ENCODE assay signal across 10 mouse cellular contexts in genomic region chr9:57247201-57247671, GRCm38 (mm10). TPM values are rescaled to one million over a fixed set of nuclear protein-coding genes. Genes with fewer than 3 reads are reported as not detected.
A peak's percentile ranks its signal among the peaks of the same experiment; 100 is the strongest.
DNase-seq lines count a peak whose midpoint lies in the region.
"Had no signal": no experiment of that assay in that cellular context is flagged by ENCODE, and none has a peak within 500 bp of the region (broad histone marks: within the 10 kb centered on the region; RNA-seq: fewer than 3 reads in every experiment).

No protein-coding gene starts in this region.

- DNase-seq in adrenal gland, postnatal 14 days: peak; percentile 59
- no peak for DNase-seq in adrenal gland, adult 8-10 months
- DNase-seq in lung, postnatal 10 days: peak; percentile 21
- DNase-seq in lung, postnatal 25 days (ENCODE audit: low spot score): no peak
- peak; percentile 68 for DNase-seq in kidney, postnatal 14 days
- no peak for DNase-seq in cerebellum, adult 18-20 months
- no peak for DNase-seq in embryo, embryonic 11 days
- DNase-seq in retina, embryonic 14.5 days (ENCODE audit: low spot score): no peak

RNA-seq across cellular contexts. Expression of gene Trcg1, which starts 10.9 kb away (rescaled TPM):
- not detected in 2 replicates for total RNA-seq in adrenal gland, postnatal 14 days (2021)
- not detected for total RNA-seq in adrenal gland, adult 8-10 months (2022)
- total RNA-seq: gastrocnemius, adult 8-10 months; layer of hippocampus, postnatal 14 days had no signal

RNA-seq across cellular contexts. Expression of gene 1700017B05Rik, which starts 15.2 kb away (rescaled TPM):
- 36.2 and 45.6 TPM in 2 replicates for total RNA-seq in adrenal gland, postnatal 14 days (2021)
- total RNA-seq in adrenal gland, adult 8-10 months (2022): 10 to 100 TPM; 41.3 to 76.8 (median 50.9) TPM

Comparison
In these comparisons a context has a peak if more than half of its experiments do, and no peak if none do; other contexts are left out.
1. DNase-seq: peak in adrenal gland, postnatal 14 days (single experiment), lung, postnatal 10 days (single experiment) and kidney, postnatal 14 days (single experiment); none in adrenal gland, adult 8-10 months (single experiment), lung, postnatal 25 days (single experiment), cerebellum, adult 18-20 months (0 of 2), embryo, embryonic 11 days (single experiment) and retina, embryonic 14.5 days (single experiment).